Mouse (Mus musculus): ENCODE results near the gene Carmil3.

Gene Carmil3

GRCm38 (mm10) chr14:55490361-55491201 is at the start of gene Carmil3:
Gene Carmil3 (plus strand): TSS chr14:55490651.
- no peak for DNase-seq (ENCODE audit: low read depth)

DNA sequence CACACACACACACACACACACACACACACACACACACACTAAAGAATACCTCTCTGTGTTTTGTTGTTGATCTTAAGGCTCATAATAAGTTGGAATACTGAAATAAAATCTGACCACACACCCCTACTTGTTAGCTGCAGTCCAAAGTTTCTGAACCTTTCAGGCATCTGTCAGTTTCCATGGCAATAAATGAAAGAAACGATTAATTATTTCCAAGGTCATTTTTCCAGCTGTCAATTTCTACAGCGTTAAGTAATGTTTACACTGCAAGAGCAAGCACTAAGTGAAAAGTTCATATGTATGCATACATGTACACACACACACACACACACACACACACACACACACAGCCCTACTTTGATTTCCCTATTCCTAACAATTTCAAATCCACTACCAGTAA is 32.8 kb upstream of the Carmil3 start:
- DNase-seq (ENCODE audit: low read depth), result no peak

GRCm38 (mm10) chr14:55458273-55458672 is 32.2 kb upstream of the Carmil3 start:
- peak; percentile 59 for DNase-seq (ENCODE audit: low read depth)

DNA sequence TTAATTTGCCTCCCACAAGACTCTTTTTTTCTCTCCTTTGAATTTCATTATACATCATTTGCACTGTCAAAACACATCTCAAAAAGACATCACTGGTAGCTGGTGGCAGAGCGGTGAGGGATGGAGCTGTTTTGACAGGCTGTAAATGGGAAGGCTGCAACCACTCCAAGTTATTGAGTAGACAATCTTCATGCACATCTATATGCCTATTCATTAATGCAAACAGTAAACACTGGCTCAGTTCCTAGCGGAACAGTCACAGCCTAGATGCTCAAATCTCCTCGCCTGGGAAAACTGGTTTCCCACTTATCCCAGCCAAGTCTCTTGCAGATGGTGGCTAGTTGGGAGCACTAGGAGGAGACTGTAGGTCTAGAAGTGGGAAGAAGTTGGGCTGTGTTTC is 31.7 kb upstream of the Carmil3 start:
- DNase-seq (ENCODE audit: low read depth), result no peak

DNA sequence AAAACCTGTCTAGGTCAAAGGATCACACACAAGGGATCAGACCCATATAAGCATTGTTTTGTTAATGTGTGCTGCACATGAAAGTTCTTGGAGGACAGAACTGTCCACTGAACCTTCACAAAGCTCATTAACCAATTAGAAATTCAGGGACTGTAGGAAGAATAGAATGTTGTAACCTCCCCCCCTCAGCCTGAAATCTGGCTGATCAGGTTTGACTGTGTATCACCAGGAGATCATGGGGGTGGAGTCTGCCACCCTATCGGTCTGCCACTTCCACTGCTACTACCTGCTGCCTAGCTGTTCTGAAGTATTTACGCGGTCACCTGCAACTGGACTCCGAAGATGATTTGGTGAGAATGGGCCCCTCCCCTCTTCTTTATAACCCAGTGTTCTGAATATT is 30.7 kb upstream of the Carmil3 start:
- DNase-seq (ENCODE audit: low read depth), result no peak

- DNase-seq (ENCODE audit: low read depth), result no peak
These were observed 30.2 kb upstream of the Carmil3 start for GRCm38 (mm10) chr14:55460297-55460696.

DNA sequence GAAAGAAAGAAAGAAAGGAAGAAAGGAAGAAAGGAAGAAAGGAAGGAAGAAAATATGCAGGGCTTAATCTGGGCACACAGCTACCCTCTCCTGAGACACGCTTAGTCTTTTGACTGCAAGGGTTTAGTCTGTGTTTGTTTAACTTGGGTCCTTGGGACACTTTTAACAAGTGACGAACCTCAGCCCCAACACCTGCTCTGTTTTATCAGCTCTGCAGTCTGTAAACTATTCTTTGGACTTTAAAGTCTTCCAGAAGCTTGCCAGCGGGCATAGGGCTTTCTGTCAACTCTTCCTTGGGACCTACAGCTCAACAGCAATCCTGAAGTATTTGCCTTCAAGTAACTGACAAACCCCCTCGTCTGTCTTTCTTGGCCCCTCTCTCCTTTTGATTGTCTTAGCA is 28.7 kb upstream of the Carmil3 start:
- DNase-seq (ENCODE audit: low read depth), result no peak

DNA sequence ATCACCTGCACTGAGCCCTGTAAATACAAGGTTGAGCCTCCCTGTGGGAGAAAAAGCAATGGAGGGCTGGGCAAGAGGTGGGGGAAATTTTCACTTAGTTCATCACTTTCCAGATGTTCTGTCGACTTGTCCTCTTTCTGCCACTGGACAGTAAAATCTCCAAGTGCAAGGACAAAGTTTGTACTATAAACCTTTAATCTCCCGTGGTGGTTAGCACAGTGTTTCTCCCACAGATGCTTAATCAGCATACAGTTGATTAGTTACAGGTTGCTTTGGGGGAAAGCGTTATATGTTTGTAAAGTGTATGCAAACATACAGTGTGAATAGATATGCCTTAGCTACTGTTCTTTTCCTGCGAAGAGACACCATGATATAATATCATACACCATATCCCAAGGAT is 24.0 kb upstream of the Carmil3 start:
- DNase-seq (ENCODE audit: low read depth), result no peak

- no peak for DNase-seq (ENCODE audit: low read depth)
These were observed 23.3 kb upstream of the Carmil3 start for GRCm38 (mm10) chr14:55467108-55467507.

DNA sequence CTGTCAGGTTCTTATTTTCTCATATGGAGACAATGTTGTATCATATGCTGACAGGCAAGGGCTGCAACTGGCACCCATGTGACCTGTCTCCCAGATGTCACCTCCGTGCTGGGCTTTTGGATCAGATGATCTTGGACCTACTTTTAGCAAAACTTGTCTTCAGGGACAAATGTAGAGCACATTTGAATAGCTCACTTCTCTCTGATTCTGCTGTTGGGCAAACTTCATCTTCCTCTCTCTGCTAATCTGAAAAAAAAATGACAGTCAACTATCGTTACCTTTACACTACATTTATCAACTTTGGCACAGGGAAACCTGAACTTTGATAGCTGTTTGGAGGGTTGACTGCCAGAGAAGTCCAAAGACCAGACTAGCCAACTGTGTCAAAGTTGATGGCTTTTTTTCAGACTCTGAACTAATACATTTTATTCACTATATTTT is 22.1 kb upstream of the Carmil3 start:
- DNase-seq (ENCODE audit: low read depth), result no peak

GRCm38 (mm10) chr14:55469041-55469440 is 21.4 kb upstream of the Carmil3 start:
- DNase-seq (ENCODE audit: low read depth), result no peak

GRCm38 (mm10) chr14:55469821-55470220 is 20.6 kb upstream of the Carmil3 start:
- DNase-seq (ENCODE audit: low read depth), result no peak

- DNase-seq (ENCODE audit: low read depth), result no peak
These were observed 19.6 kb upstream of the Carmil3 start for GRCm38 (mm10) chr14:55470806-55471205.

DNA sequence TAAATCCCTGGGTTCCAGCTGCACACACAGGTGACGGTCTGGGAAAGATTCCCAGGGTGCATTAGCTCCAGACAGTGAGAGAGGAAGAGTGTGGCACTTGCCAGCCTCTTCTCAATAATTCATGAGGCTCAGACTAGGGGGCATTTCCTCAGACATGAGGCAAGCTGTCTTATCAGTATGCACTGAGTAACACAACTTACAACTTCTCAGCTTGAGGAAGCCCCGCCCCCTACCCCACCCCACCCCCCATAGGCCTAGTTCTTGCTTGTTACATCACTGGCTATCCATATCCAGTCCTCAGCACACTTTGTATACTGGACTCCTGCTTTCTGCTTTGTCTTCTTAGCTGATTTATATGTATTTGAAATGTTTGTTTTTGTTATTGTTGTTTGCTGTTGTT is 14.8 kb upstream of the Carmil3 start:
- no peak for DNase-seq (ENCODE audit: low read depth)

GRCm38 (mm10) chr14:55477421-55477820 is 13.0 kb upstream of the Carmil3 start:
- DNase-seq (ENCODE audit: low read depth), result no peak

DNA sequence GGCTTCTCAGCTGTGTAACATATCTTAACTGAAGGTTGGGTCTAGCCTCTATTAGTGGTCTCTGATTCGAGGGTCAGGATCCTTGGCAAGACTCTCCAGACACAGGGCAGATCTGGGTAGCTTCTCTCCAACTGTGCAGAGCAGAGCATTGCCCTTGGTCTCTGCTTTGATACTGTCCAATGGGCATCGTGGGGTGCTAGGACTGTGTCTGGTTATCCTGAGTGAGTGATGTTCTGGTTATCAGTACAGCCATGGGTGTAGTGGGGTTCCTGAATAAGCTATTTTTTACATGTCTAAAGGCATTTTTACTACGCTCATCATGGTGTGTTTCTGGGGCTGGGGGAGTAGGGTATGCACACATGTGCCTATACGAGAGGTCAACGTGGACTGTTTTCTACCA is 12.6 kb upstream of the Carmil3 start:
- DNase-seq (ENCODE audit: low read depth), result no peak

GRCm38 (mm10) chr14:55478651-55479599 is 11.5 kb upstream of the Carmil3 start, which contains the start of gene Dhrs4:
Gene Dhrs4 (plus strand): TSS chr14:55478758.
- peak; percentile 66 for DNase-seq (ENCODE audit: low read depth)

DNA sequence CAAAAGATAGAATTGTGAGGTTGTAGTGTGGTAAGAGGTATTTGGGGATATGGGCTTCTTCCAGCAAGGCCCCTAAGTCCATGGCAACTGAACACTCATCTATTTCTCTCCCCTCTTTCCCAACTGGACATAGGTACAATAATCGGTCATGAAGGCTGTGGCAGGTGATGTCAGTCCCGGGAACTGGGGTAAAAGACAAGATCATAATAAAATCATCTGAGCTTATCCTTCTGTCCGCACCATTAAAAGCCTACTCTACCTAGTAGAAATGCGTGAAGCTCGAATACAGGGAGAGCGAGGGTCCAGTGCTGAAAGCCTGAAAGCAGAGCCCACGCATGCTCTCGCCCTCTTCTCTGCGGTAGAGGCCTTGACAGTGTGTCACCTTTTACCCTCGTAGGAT is 10.8 kb upstream of the Carmil3 start:
- DNase-seq (ENCODE audit: low read depth), result no peak

GRCm38 (mm10) chr14:55484430-55485085 is 5.9 kb upstream of the Carmil3 start:
- no peak for DNase-seq (ENCODE audit: low read depth)

GRCm38 (mm10) chr14:55486836-55487235 is 3.6 kb upstream of the Carmil3 start:
- no peak for DNase-seq (ENCODE audit: low read depth)

- peak; percentile 66 for DNase-seq (ENCODE audit: low read depth)
These were observed 911 bp downstream of the Carmil3 start for GRCm38 (mm10) chr14:55491291-55491833.

DNA sequence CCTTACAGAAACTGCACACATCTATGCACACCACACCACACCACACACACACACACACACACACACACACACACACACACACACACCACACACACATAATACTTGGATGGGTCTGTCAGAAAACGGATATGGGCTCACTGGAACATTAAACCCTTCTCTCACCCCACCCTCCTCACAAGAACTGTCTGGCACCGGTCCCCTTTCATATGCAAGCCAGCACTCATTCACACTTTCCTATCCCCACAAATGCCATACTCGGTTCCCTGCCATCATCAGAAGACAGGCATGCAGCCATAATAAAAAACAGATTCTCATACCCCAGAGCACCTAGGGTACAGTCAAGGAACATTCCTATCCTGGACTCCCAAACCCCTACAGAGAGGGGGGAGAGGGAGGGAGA is 1.7 kb downstream of the Carmil3 start:
- no peak for DNase-seq (ENCODE audit: low read depth)
